Mouse (Mus musculus) lung, postnatal 10 days (tissue): ENCODE results near the gene Cyp3a25.
"Not testable (repeated sequence)": the region's sequence is repeated elsewhere in the genome, so short reads cannot be mapped to it uniquely, and the experiment has no call there.

Experiments used
- DNase-seq: peaks from one replicate; pipeline ENCODE4 v3.0.0; 2021

Gene Cyp3a25

DNA sequence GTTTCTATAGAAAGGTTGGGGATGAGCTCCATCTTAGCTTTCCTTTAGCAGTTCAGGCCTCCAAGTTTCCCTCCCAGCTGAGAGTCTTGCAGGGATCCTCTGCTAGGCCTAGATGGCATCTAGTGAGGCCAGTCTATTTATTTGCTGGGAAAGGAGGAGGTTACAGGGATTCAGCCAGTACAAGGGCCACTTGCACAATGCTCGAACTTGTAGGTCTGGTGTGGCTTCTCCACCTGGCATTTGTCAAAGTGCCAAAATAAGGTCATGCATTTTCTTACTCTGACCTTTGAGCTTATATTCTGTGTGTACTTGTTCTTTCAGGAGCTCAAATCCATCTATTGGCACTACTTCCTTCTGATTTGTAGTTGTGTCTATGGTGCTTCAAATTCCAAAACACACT lies at the start of gene Cyp3a25:
TSS of gene Cyp3a25 (minus strand) at position 110 of the 400 bp plus-strand sequence.
- DNase-seq: not testable (repeated sequence)

DNA sequence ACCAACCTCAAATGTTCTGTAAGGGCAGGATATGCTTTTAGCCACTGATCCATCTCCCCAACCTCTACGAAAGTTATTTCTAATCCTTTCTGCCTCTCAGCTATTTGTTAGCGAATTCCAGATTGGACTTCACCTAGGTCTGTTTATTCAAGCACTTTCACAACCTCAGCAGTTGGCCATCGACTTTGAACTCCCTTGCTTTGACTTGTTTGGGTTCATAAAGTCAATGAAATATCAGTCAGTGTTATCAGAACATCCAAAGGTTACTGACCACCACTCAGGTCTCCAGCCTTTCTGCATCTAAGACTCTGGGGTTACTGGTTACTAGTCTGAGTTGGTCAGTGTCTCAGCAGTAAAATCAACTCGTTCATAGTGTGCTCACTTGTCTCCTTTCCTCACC lies 11.7 kb upstream of the Cyp3a25 start:
- DNase-seq: no peak

DNA sequence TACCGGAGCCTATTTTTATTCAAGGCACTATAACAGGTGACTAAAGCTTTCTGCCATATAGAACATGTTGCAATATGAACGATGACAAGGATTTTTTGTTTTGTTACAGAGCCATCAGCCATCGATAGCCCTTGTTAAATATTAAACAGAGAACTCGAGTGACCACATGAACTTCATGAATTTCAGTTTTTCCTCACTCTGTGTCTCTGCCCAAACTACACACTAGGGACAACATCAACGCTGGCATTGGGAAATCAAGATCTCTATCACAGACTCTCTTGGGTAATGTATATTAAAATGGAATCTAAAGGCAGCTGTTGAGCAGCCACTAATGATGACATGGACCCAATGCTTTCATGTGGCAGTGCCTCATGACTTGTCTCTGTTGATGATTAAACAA lies 8.9 kb upstream of the Cyp3a25 start:
- DNase-seq: no peak

DNA sequence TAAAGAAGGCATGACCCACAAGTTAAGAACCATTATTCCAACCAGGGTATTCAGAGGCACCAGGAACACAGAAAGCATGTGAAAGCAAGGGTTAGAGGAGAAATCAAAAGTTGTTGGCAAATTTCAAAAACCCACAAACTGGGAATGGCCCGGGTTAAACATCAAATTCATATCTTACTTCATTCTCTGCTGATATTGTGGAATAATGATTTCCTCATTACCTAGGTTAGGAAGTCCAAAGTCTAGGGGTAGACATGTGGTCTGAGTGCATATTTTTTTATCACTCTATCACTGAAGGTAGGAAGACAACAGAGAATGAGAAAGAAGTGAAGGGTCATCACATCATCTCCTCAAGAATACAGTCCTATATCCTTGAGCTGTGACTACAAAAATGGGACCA lies 1.8 kb upstream of the Cyp3a25 start:
- no peak for DNase-seq

DNA sequence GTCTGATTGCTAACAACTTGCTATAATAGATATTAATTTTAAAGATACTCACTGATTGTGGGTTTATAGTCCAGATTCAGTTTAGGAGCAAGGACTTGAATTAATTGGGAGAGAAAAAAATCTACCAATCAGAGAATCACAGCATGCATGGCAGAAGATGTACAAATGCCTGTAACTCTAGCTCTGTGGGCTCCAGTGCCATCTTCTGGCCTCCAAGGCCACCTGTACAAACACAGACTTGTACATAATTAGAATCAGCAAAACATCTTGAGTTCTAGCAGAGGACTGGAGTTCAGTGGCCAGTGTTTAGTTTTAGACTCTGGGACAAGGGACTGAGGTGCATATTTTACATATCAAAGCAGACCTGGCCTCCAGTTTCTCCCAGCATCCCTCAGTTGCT lies 42.3 kb downstream of the Cyp3a25 start:
- no peak for DNase-seq
